Mouse (Mus musculus): Measurements from ENCODE around the gene Pom121l12.

Pom121l12 gene

DNA sequence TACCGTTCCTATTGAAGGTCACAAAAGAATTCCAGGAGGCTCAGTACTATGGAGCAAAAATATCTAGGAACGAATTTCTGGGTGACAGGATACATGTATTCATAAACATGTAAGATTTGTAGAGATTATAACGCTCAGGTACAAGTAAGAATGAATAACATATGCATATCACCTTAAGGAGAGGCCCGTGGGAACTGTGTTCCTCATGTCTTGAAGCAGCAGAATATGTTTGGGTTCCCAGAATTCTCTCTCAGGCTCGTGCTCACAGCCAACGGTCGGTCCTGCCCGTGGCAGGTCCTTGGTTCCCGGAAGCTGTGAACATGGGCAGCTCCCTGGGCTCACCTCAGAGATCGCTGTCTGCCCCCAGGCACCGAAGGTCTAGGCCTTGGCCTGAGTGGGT, at the start of gene Pom121l12:
Gene Pom121l12 (plus strand): TSS at position 301 of the 400 bp plus-strand sequence.
- no peak for DNase-seq (ENCODE audit: low spot score)

DNA sequence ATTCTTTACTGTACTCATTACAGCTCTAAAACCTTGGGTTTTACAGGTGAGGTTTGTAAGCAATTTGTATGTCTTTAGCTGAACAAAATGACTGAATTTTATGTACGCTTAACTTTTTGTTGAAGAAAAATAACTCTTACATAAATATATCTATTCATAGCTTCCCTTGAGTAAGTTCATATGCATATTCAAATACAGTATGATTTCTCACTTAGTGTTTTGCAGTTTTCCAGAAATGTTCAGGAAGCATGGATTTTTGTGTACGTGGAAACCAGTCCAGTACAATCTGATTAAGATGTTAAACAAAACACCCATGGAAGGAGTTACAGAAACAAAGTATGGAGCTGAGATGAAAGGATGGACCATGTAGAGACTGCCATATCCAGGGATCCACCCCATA, 12.8 kb downstream of the Pom121l12 start:
- DNase-seq (ENCODE audit: low spot score), result no peak

Measured in left cerebral cortex, adult 11 months (tissue).